Mouse (Mus musculus) adrenal gland, adult (tissue): ENCODE measurements around the gene Zbtb6.

Experiments
- DNase-seq, 2 experiments: peaks; one replicate each; pipeline ENCODE4 v3.0.0; 2022 to 2023; ENCODE audit warnings: low spot score in 1 of 2; ENCODE audit not compliant: inconsistent age in 2 of 2

Zbtb6 gene

GRCm38 (mm10) chr2:37442611-37443591 is at the start of gene Zbtb6, which contains the start of the genes Zbtb26 and Rabgap1:
Gene Zbtb6 (minus strand): TSS chr2:37443171.
Gene Zbtb26 (minus strand): TSS chr2:37443135.
Gene Rabgap1 (plus strand): TSS chr2:37443279.
- DNase-seq = peak; percentile 97 to 99

- DNase-seq = no peak
Observed at GRCm38 (mm10) chr2:37488956-37489355, 46.0 kb upstream of the Zbtb6 start.

- no peak for DNase-seq
Observed at GRCm38 (mm10) chr2:37486408-37486807, 43.4 kb upstream of the Zbtb6 start.

GRCm38 (mm10) chr2:37485370-37485769 is 42.4 kb upstream of the Zbtb6 start:
- DNase-seq = peak in 1 of 2 experiments; percentile 82

- no peak for DNase-seq
Observed at GRCm38 (mm10) chr2:37484165-37484564, 41.2 kb upstream of the Zbtb6 start.

GRCm38 (mm10) chr2:37480039-37480438 is 37.1 kb upstream of the Zbtb6 start:
- no peak for DNase-seq

GRCm38 (mm10) chr2:37479559-37479958 is 36.6 kb upstream of the Zbtb6 start:
- no peak for DNase-seq

GRCm38 (mm10) chr2:37466266-37466665 is 23.3 kb upstream of the Zbtb6 start:
- no peak for DNase-seq

- no peak for DNase-seq
Observed at GRCm38 (mm10) chr2:37460707-37461106, 17.7 kb upstream of the Zbtb6 start.

- no peak for DNase-seq
Observed at GRCm38 (mm10) chr2:37452376-37452760, 9.4 kb upstream of the Zbtb6 start.

GRCm38 (mm10) chr2:37451667-37452375 is 8.8 kb upstream of the Zbtb6 start:
- peak; percentile 96 to 97 for DNase-seq

- DNase-seq = peak in 1 of 2 experiments; percentile 54
Observed at GRCm38 (mm10) chr2:37431609-37432008, 11.4 kb downstream of the Zbtb6 start.

- peak; percentile 88 to 96 for DNase-seq
Observed at GRCm38 (mm10) chr2:37430593-37431464, 12.1 kb downstream of the Zbtb6 start.

- peak in 1 of 2 experiments; percentile 38 for DNase-seq
Observed at GRCm38 (mm10) chr2:37423671-37424070, 19.3 kb downstream of the Zbtb6 start.

GRCm38 (mm10) chr2:37422306-37423304 is 20.4 kb downstream of the Zbtb6 start, which contains the start of gene Rc3h2:
Gene Rc3h2 (minus strand): TSS chr2:37422903.
- peak; percentile 96 to 99 for DNase-seq

GRCm38 (mm10) chr2:37421903-37422302 is 21.1 kb downstream of the Zbtb6 start:
- no peak for DNase-seq

GRCm38 (mm10) chr2:37395539-37395938 is 47.4 kb downstream of the Zbtb6 start:
- DNase-seq = no peak

GRCm38 (mm10) chr2:37382921-37383320 is 60.0 kb downstream of the Zbtb6 start:
- no peak for DNase-seq

GRCm38 (mm10) chr2:37380189-37380588 is 62.8 kb downstream of the Zbtb6 start:
- DNase-seq = peak; percentile 52 to 82
